Mouse (Mus musculus) liver, embryonic 14.5 days (tissue): Measurements from ENCODE around the gene Med11. TPM values are rescaled to one million over a fixed set of nuclear protein-coding genes. Genes with fewer than 3 reads are reported as not detected.
A peak's percentile ranks its signal among the peaks of the same experiment; 100 is the strongest.

Experiments
- ATAC-seq: fragments of 200-750 bp; cut with Nextera tagmentation; 2 replicates; pipeline ENCODE4 v1.8.0; 2017; ENCODE audit warnings: moderate number of reproducible peaks, mild to moderate bottlenecking, moderate library complexity; ENCODE audit not compliant: insufficient read depth
- DNase-seq, 3 experiments: peaks; one replicate each; pipeline ENCODE4 v3.0.0-alpha.2; 2012 to 2013; ENCODE audit warnings: low read depth in 3 of 3, low spot score in 3 of 3
- H3K27ac ChIP-seq: fragments of 300-500 bp; sonication (generic); 2 replicates; pipeline ENCODE4 v1.5.1; 2014; ENCODE audit warnings: moderate library complexity, mild to moderate bottlenecking, control low read depth, inconsistent platforms
- H3K27me3 ChIP-seq: fragments of 300-500 bp; sonication (generic); 2 replicates; pipeline ENCODE4 v1.6.1; 2014; ENCODE audit warnings: mild to moderate bottlenecking, low read length, moderate library complexity; ENCODE audit not compliant: control insufficient read depth, insufficient read depth
- H3K36me3 ChIP-seq: fragments of 300-500 bp; sonication (generic); replicated peaks from 2 replicates; pipeline ENCODE4 v1.6.1; 2014; ENCODE audit warnings: low read depth; ENCODE audit not compliant: control insufficient read depth, insufficient read depth
- H3K4me1 ChIP-seq, 2 experiments: fragments of 200-500 bp in 1 of 2; fragments of 300-500 bp in 1 of 2; sonication (generic) in 1 of 2; replicated peaks; 2 replicates each; pipeline ENCODE4 v1.6.1; 2012 to 2014; ENCODE audit warnings: antibody characterized with exemption in 1 of 2, inconsistent platforms in 1 of 2, low read length in 1 of 2; ENCODE audit not compliant: control insufficient read depth in 2 of 2, insufficient read depth in 2 of 2
- H3K4me2 ChIP-seq: fragments of 300-500 bp; sonication (generic); 2 replicates; pipeline ENCODE4 v1.6.1; 2014; ENCODE audit warnings: low read depth, mild to moderate bottlenecking, control low read depth, moderate library complexity
- H3K4me3 ChIP-seq, 2 experiments: fragments of 200-500 bp in 1 of 2; fragments of 300-500 bp in 1 of 2; sonication (generic) in 1 of 2; 2 replicates each; pipeline ENCODE4 v1.5.1; 2012 to 2014; ENCODE audit warnings: low read depth in 2 of 2, low read length in 2 of 2, mild to moderate bottlenecking in 2 of 2, control low read depth in 1 of 2, inconsistent platforms in 1 of 2, moderate library complexity in 1 of 2; ENCODE audit not compliant: insufficient read depth in 1 of 2
- H3K9ac ChIP-seq: fragments of 300-500 bp; sonication (generic); replicated peaks from 2 replicates; pipeline ENCODE4 v1.6.1; 2014; ENCODE audit warnings: mild to moderate bottlenecking, control low read depth, moderate library complexity
- H3K9me3 ChIP-seq: fragments of 300-500 bp; sonication (generic); 2 replicates; pipeline ENCODE4 v1.6.1; 2016; ENCODE audit warnings: low read length, mixed read lengths; ENCODE audit not compliant: control insufficient read depth
- CTCF ChIP-seq: IDR thresholded peaks from 2 replicates; pipeline ENCODE4 v1.5.1; 2016; ENCODE audit warnings: antibody characterized with exemption, low read depth, control low read depth
- EP300 ChIP-seq: IDR thresholded peaks from 2 replicates; pipeline ENCODE4 v1.6.1; 2016; ENCODE audit warnings: antibody characterized with exemption, low read depth
- WGBS: fragments of 180-500 bp; shearing (Covaris S2); extraction: QIAGEN DNeasy Blood & Tissue Kit; methylation state at CpG from one replicate; pipeline ENCODE4 v1.1.7; 2014; ENCODE audit not compliant: insufficient replicate concordance; 5-methylcytosine and 5-hydroxymethylcytosine counted together
- polyA plus RNA-seq, 2 experiments: library from polyadenylated mRNA; depleted of rRNA in 1 of 2; stranded (reverse) in 1 of 2; unstranded in 1 of 2; fragments of >200 nt; fragmentation: Nextera tagmentation in 1 of 2; extraction: Ambion mirVana in 1 of 2; gene quantifications; 2 replicates each; pipeline versions ENCODE4 v1.2.1 to v1.2.3; 2012 to 2014

Gene Med11
- polyA plus RNA-seq, 2 experiments: 11.9 to 17.0 TPM

DNA sequence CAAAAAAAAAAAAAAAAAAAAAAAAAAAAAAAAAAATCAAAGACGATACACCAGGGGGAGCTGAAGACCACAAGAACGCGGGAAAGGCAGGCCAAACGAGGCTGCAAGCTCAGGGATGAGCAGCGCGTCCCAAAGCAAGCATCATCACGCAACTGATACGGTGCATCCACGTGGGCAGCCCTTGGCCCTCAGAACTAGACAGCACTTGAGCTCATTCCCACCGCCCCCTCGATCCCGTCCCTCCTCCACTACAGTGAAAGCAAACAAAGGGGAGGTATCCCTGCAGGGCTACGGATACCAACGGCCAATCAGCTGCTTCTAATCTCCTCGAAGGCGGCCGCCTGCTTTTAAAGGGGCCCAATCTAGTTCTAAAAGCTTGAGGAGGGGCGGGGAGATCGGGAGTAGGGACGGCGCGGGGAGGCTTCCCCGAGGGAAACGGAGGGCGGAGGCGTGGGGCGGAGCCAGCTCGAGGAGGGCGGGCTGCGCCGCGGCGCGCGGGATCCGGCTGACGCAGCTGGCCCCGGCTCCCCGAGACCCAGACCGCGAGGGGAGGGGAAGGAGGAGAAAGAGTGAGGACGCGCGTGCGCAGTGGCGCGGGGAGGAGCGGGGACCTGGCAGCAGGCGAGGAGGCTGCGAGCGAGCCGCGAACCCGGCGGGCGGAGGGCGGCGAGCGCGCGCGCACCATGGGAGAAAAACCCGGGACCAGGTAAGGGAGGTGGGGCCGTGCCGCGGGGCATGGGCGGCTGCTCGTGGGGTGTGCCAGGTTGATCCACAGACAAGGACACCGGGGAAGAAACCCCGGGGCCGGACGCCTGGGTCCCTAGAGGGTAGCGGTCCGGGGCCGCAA lies 19.4 kb upstream of the Med11 start, which contains the start of gene Arrb2:
Gene Arrb2 (plus strand): TSS at position 588 of the 847 bp plus-strand sequence.
- WGBS: 1% methylated on average over 73 of the region's 75 CpGs
- DNase-seq: peak; percentile 88 to 93 (median 89)
- peak within 1 kb of the TSS; percentile 67 for H3K9ac ChIP-seq
- no peaks in the 10 kb centered on the region for H3K27me3 ChIP-seq
- peak within 1 kb of the TSS; percentile 65 for H3K4me2 ChIP-seq
- H3K9me3 ChIP-seq: no peaks in the 10 kb centered on the region
- TF ChIP-seq CTCF: peak; percentile 83
- TF ChIP-seq EP300: no peak
- H3K4me1 ChIP-seq: peaks cover 9 to 16% of the 10 kb centered on the region in 2 experiments
- peak; percentile 94 for ATAC-seq
- no peak within 1 kb of the TSS for H3K27ac ChIP-seq
- H3K4me3 ChIP-seq: peak within 1 kb of the TSS; percentile 67 to 84
- H3K36me3 ChIP-seq: no peaks in the 10 kb centered on the region; the same call in 1 of the 2 replicates

DNA sequence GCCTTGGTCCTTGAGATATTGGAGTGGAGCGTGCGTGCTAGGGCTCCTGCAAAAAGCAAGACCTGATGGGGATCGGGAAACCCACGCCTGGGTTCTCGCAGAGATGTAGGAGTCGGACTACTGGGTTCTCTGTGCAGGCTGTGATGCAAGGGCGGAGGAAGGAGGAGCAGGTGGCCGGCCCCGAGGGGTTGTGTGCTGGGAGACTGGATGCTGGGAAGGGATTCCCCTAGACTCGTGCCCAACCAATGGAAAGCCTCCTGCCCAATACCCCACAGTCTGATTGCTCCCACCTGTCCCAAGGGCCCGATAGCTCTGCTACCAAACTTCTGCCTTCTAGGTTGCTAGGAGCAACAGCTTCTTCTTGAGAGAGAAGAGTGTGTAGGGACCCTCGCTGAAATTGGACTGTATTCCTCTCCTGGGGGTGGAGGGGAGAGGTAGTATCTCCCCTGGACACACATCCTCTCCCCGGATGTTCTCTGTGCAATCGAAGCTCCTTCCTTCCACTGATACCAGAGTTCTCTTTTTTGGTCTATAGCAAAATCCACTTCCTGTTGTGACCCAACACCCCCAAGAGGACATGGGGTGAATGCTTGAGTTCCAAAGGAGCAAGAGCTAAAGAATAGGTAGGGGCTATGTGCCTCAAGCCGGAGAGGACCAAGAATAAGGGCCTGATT lies 18.7 kb upstream of the Med11 start:
- no peak overlapping the region for H3K27ac ChIP-seq
- H3K4me2 ChIP-seq: peak overlapping the region; percentile 65
- H3K4me3 ChIP-seq: peak overlapping the region; percentile 67 to 84
- peaks cover 9 to 16% of the 10 kb centered on the region in 2 experiments for H3K4me1 ChIP-seq
- no peak for TF ChIP-seq CTCF
- 0 out of 2 replicates have a peak, but pooled peaks have one; percentile 8 for TF ChIP-seq EP300
- DNase-seq (no peak), ATAC-seq (peak; percentile 22; the same call in 1 of the 2 replicates)
- peak overlapping the region; percentile 67 for H3K9ac ChIP-seq
- WGBS: 1% methylated on average over 15 of the region's 15 CpGs
- no peaks in the 10 kb centered on the region for H3K27me3 ChIP-seq
- H3K36me3 ChIP-seq: peaks cover 2% of the 10 kb centered on the region; the same call in 1 of the 2 replicates
- no peaks in the 10 kb centered on the region for H3K9me3 ChIP-seq

DNA sequence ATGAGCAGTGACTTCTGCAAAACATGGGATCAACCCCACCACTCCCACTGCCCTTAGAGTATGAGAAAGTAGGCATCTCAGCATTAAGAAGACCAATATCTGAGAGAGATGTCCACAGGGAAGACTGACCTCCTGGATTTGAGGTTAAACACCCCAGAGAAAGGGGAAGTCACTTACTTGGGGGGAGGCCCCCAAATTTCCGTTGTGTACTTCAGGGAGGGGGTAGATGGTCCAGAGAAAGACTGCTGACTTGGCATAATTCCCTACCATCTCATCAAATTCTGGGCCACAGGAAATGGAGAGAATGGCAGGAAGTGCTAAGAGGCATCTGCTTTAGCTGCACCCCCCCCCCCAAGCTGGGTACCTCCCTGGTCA lies 18.2 kb upstream of the Med11 start:
- Histone ChIP-seq H3K4me2 (peak overlapping the region; percentile 65), H3K36me3 (peaks cover 2% of the 10 kb centered on the region; the same call in 1 of the 2 replicates), H3K9ac (no peak overlapping the region), H3K4me1 (peaks cover 9 to 16% of the 10 kb centered on the region in 2 experiments), H3K27ac (no peak overlapping the region), H3K27me3 (no peaks in the 10 kb centered on the region), H3K4me3 (peak overlapping the region; percentile 67 to 84), H3K9me3 (no peaks in the 10 kb centered on the region)
- DNase-seq (no peak), ATAC-seq (no peak)
- no peak for TF ChIP-seq CTCF
- no peak for TF ChIP-seq EP300
- 12% methylated on average over 1 of the region's 1 CpGs for WGBS

DNA sequence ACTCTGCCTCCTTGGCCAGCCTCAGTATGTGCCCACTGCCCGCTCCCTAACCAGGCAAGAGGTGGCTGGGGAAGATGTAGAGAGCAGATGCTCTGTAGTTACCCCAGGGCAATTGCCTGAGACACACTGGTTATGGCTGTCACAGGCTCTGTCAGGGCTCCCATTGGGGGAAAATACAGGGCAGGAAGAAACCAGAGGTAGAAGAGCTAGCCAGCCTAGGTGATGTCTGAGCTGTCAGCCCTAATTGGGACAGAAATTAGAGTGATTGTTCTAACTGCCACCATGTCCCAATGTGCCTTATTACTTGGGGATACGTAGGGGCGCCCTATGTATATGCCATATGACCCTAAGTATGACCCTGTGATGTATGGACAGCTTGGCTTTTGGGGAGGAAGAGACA lies 17.8 kb upstream of the Med11 start:
- Histone ChIP-seq H3K9me3 (no peaks in the 10 kb centered on the region), H3K9ac (no peak overlapping the region), H3K27ac (no peak overlapping the region), H3K4me3 (peak overlapping the region; percentile 32 to 84), H3K4me1 (peaks cover 9 to 16% of the 10 kb centered on the region in 2 experiments), H3K4me2 (peak overlapping the region; percentile 65), H3K27me3 (no peaks in the 10 kb centered on the region), H3K36me3 (peaks cover 2% of the 10 kb centered on the region; the same call in 1 of the 2 replicates)
- TF ChIP-seq EP300: no peak
- no peak for TF ChIP-seq CTCF
- DNase-seq: no peak
- WGBS: 89% methylated on average over 3 of the region's 3 CpGs
- ATAC-seq: no peak

DNA sequence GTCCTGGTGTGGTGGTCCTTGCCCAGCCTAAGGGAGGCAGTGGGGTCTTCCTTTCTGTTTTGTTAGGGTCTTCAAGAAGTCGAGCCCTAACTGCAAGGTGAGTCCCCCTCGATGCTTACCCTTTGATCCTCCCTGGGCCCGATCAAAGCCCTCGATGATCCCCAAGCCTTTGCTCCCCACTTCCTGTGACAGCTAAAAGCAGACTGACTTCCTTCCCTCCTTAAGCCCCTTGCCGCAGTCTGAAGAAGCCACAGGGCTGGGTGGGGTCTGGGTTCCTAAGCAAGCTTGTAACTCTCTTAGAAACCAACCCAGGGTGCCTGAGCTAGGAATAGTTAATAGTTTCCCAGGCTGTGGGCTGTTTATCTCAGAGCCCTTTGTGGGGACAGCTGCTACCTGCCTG lies 16.2 kb upstream of the Med11 start:
- H3K27me3 ChIP-seq: no peaks in the 10 kb centered on the region
- TF ChIP-seq EP300 (no peak), CTCF (no peak)
- WGBS: 14% methylated on average over 5 of the region's 5 CpGs
- no peak overlapping the region for H3K4me3 ChIP-seq
- H3K36me3 ChIP-seq: peaks cover 2% of the 10 kb centered on the region; the same call in 1 of the 2 replicates
- DNase-seq (no peak), ATAC-seq (no peak)
- no peak overlapping the region for H3K9ac ChIP-seq
- H3K27ac ChIP-seq: no peak overlapping the region
- peak overlapping the region; percentile 65; the same call in 1 of the 2 replicates for H3K4me2 ChIP-seq
- H3K4me1 ChIP-seq: peaks cover 9 to 16% of the 10 kb centered on the region in 2 experiments
- H3K9me3 ChIP-seq: no peaks in the 10 kb centered on the region
